Mouse (Mus musculus) gastrocnemius, postnatal 4 days (tissue): ENCODE results near the gene Atp5g2. TPM values are rescaled to one million over a fixed set of nuclear protein-coding genes. Genes with fewer than 3 reads are reported as not detected.
A peak's percentile ranks its signal among the peaks of the same experiment; 100 is the strongest.

Experiments used
- DNase-seq, 2 experiments: peaks; one replicate each; pipeline ENCODE4 v3.0.0; 2021 to 2022; ENCODE audit warnings: low spot score in 2 of 2, mixed read lengths in 2 of 2
- long read RNA-seq, 2 experiments: library from polyadenylated mRNA; stranded (forward); transcript quantifications; one replicate each; pipeline ENCODE4 v2.0.0; 2021
- total RNA-seq, 2 experiments: library from RNA; stranded (reverse); gene quantifications; 2 replicates each; pipeline ENCODE4 v1.2.3; 2021

The Atp5g2 gene
- 10 to 100 TPM; 19.0 to 29.5 TPM for total RNA-seq
- long read RNA-seq, experiment 1, transcript Atp5g2-202 (5 exons, 731 nt) = major isoform, 87 of 144 reads
- long read RNA-seq, experiment 1, partial matches to known transcripts = 4 of 144 reads
- long read RNA-seq, experiment 1, other reads (novel, unspliced or antisense) = 53 of 144 reads
- long read RNA-seq, experiment 2, transcript Atp5g2-202 (5 exons, 731 nt) = major isoform, 94 of 168 reads
- long read RNA-seq, experiment 2, partial matches to known transcripts = 7 of 168 reads
- long read RNA-seq, experiment 2, other reads (novel, unspliced or antisense) = 66 of 168 reads

DNA sequence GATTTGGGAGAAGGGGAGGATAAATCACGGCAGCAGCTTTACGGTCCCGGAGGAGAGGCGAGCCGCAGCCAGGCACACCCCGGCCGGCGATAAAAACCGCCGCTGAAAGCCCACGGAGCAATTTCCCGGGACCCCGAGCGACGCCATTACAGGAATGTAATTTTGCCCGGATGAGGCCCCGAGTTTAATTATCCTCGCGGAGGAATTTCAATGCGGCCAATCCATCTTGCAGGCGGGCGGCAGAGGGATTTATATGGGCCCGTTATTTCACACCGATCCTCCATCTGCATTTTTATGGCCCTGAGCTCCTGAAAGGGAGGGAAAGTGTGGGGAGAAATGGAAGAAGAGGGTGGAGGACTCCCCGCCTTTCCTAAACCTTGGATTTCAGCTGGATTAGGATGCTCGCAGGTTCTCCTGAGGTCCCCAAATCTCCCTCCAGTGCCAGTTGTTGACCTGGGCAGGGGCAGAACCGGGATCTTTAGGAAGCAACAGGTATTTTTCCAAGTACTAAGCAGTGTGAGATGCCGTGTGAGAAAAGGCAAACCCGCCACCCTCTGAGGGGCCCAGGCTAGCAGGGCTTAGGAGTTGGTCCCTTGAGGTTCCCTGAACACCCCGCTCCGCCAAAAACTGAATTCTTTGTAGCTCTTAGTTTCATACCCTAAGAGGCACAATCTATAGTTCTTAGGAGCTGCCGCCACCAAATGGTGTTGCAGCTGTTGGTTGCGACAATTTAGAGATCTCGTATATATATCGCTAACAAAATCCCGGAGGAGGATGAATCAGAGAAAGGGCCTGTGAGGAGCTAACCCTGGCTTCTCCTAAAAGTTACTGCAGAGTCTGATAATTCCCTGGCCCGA is at the start of gene Atp5g2:
TSS of gene Atp5g2 (minus strand) at position 138 of the 857 bp plus-strand sequence.
- peak; percentile 31 to 51 for DNase-seq

DNA sequence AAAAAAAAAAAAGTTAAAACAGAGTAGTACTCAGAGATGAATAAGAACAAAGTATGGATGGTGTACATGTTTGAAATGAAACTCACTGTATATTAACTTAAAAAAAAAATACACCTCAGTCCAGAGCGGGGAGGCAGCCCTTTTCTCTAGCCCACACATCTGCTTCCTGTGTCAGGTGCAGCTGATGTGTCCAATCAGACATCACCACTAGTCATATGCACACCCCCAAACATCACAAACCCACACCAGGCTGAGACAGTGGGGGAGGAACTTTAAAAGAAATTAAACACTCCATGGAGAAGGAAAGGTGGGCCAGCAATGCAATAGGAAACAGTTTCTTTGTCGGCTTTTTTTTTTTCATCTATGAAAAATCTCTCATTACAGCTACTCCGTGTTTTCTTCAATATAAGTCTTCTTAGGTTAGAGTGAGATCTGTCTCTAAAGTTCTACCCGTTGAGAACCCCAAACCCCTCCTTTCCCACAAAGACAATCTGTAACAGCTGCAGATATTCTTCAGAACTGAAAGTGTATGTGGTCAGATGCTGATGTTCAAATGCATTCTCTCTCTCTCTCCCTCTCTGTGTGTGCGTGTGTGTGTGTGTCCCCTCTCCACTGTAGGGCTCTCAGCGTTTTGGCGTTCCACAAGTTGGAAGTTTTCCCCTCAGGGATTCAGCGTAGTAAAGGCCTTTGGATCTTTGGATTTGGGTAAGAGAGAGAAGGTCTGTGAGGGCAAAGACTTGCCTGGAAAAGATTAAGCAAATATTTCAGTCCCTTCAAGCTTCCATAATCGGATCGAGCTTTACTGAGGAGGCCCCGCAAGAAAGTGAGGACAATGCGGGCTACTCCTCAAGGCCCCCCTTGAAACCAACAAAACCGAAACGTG is 49.1 kb upstream of the Atp5g2 start:
- no peak for DNase-seq

DNA sequence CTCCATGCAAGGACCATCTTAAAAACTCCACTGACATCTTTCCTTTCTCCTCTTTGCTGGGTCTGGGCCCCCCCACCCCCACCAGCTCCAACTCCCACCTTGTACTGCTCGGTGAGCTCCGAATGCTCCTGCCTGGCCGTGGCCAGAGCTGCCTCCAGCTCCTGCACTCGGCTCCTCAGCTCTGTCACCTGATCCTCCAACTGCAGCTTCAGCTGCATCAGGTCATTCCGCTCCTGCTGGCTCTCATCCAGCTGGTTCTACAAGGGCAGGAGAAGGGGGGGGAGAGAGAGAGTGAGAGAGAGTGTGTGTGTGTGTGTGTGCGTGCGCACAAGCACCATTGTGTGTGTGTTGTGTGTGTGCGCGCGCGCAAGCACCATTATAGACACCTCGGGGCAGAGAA is 44.0 kb upstream of the Atp5g2 start:
- DNase-seq = no peak

DNA sequence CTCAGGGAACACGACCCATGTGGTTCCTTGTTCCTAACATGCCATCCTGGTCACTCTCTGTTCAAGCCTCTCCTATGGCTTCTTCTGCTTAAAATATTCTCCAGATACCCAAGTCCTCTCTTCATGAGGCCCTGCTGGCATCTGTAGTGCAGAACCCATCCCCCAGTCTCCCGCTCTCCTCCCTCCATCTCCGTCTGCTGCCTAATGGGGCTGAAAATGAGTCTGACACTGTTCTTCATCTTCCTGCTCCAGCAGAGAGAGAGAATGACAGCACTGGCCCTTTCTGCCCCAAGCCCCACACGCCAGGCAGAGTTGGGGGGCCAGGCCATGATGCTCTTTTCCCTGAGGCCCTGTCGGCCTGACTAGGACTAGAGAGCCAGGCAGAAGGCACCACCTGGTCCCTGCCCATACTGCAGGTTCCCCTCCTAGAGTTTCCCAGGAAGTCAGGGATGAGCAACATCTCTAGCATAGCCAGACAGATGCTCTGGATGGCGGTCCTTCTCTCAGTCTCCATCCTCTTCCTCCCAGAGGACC is 35.7 kb upstream of the Atp5g2 start:
- DNase-seq = no peak

DNA sequence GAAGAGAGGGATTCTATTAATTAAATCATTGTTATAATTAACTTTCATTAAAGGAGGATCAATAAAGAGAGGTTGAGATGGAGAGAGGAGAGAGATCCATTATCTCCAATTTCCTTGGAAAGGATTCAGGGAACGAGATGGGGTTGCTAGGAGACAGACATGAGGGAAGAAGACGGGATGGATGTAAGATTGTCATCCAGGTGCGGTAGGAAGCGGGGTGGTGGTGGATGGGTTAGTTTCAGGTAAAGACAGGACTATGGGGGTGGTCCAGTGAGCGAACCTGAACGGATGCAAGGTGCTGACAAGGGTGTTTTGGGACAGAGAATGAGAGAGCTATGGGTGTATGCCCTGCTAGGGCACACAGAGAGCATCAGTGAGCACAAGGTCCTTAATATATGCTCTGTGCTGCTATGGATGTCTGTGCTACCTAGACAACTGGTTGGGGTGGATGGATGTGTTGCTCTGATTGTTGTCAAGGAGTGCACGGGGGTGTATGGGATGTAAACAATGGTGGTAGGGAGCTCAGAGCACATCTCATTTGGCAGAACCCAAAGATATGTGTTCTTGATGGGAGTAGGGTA is 33.9 kb upstream of the Atp5g2 start:
- DNase-seq = no peak

DNA sequence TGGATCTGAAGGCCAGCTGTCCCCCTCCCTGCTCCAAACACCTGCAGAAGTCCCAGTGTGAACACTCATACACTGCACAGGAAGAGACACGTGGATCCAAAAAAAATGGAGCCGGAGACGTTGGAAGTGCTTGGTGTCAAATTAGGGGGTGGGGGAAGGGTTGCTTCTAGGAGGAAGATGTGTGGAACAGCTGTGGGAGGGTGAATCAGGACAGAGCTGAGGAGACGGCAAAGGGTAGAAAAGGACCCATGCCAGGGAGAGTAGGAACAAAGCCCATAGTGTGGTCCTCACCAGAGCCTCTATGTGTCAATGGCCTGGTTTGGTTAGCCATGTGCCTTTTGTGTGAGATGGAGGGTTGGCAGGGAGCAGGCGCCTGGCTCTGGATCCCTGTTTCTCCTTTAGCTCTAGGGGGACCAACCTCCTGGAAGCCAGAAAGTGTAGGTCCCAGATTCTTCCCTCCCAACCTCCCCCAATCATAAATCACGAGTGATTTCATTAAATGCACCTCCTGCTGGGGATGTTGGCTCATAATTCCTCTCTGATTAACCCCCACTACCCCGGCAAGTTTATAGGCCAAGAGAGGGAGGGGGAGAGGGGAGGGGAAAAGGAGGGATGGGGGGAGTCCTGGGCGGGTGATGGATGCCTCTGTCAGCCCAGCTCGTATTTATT is 33.2 kb upstream of the Atp5g2 start:
- no peak for DNase-seq

DNA sequence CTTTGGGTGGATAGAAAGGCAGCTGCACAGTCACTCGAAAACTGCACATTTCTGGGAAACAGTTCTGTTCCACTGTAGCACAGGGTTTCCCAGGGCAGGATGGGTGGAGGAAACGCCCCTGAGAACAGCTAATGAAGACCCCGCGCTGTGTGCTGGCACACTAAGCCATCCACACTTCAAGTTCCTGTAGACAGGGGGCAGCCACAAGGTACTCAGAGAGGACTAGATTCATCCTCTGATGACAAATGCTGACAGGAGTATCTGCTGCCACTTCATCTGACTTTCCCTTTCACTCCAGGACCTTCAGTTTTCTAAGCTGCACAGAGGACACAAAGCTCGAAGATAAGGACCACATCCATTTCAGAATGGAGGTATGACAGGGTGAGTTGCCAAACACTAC is 32.7 kb upstream of the Atp5g2 start:
- no peak for DNase-seq

DNA sequence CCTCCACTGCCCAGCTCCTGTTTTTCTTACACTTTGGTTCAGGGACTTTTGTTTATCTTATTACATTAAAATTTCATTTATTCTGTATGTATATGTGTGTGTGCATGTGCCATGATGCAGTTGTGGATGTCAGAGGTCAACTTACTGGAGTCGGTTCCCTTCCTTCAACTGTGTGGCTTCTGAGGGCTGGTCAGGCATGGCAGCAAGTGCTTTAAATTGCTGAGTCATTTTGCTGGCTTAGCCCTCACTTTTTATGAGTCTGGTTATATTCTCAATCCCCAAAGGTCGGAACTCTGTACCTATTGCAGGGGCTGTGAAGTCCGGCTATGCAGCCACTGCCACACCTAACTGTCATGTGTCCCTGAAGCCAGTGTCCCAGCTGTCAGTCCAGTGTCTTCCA is 30.8 kb upstream of the Atp5g2 start:
- no peak for DNase-seq

DNA sequence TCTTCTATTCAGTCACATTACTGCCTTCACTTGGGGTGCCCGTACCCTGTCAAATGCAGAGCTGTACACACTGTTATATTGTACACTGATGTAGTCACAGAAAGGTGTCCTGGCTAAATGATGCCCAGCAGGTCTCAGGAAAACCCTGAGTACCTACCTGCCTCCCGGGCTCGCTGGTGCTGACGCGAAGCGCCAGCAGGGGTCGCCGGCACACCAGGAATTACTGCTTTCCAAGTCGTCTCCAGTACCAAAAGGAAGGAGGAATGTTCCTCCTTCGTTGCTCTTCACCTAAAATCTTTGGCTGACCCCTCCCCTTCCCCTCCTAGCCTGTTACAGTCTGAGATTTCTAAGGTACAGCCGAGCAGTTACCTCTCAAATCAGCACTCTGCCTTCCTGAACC is 26.0 kb upstream of the Atp5g2 start:
- peak; percentile 55 to 75 for DNase-seq

DNA sequence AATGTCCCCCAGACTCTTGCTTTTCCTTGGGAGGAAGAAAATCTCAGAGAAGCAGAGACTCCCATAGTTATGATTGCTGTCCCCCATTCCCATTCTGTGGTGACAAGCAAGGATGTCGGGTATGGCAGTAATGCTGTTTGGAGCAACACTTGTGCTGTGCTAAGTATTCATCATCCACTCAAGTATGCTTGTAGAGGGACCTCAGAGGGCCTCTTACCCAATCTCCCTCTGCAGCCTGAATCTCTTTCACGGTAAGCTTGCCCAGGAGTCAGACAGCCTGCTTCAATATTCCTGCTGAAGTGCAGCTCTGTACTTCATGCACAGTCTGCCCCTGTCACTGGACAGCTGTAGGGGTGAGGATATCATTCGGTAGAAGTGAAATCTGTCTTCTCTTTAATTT is 24.7 kb upstream of the Atp5g2 start:
- no peak for DNase-seq

DNA sequence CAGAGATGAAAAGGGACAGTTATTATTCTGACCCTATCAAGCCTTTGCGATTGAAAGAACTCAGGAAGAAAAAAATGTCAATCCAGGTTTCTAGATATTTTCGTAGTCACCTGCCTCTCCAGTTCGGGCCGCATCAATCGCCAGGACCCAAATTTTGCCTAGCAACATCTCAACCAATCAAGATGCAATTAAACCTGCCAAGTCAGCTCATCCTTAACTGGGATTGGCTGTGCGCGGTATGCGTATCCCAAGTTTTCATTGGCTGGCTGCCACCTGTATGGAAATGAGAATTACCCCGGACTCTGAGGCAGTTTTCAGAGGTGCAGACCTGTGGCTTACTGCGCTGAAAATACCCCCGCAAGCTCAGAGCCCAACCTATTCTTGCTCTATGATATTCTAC is 21.4 kb upstream of the Atp5g2 start:
- DNase-seq = peak in 1 of 2 experiments; percentile 49

DNA sequence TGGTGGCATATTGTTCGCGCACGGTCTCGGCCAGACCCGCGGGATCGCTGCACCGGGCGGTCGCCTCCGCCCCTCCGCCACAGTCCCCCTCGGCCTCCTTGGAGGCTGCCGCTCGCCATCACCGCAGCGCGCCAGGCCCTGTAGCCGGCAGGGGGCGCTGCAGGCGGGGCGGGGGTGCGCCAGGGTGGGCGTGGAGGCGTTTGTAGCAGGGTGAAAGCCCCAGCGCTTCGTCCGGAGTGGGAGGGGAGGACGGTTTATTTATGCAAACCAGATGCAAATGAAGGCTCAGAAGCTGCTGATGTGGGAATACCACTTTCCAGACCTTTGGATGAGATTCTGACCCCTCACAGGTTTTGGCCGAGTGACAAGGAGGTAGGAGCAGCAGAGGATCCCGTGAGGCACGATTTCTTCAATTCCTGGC is 20.8 kb upstream of the Atp5g2 start:
- DNase-seq = peak; percentile 53 to 67

DNA sequence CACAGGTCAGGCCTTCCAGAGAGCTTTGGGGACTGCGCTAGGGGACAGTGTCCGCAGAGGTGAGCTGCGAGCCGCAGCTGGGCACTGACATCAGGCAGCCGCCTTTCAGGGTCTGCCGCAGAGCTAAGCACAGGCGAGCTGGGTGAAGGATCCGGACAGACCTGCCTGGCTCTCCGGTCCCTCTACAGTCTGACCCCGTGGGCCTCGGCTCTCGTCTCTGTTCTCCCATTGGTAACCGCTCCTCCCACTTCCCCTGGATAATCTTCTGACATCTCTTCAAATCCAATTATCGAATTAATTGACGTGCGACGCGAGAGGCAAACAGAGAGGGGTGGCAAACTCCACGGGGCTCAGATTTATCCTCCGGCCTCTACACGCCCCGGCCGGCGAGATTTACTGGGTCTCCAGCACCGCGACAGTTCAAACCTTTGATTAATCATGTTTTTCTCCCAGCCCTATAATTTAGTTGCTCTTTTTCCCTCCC is 20.2 kb upstream of the Atp5g2 start:
- no peak for DNase-seq

DNA sequence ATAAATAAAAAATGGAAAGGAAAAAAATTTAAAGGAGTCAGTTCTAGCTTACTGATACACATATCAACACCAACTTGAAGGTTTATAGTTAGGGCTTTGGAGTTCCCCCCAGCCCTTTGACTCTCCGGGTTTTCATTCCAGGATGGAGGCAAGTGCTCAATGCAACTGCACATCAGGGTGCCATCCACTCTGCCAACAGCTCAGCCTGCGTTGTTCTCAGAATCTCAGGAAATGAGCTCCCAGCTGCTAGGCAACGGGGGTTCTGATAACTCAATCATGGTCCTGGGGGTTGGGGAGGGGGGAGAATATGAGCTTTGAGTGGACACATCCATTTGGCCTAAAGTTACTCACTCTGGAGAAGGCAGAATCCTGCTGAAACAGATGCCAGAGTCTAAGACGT is 13.6 kb upstream of the Atp5g2 start:
- DNase-seq = no peak

DNA sequence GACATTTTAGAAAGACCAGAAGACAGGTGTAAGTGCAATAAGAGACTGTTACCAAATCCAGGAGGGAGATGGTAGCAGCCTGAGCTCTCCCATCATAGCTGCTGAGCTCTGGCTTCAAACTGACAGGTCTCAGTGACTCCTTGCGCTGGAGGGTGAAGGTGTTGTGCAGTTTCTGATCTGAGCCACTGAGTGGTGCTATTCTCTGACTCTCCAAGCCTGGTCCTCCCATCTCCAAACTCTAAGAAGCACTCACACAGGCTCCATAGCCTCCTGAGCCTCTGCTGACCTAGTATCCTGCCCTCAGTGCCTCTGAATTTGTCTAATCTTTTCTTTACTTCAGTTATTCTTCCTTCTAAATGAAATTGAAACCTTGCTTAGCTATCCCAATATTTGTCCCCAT is 11.5 kb upstream of the Atp5g2 start:
- DNase-seq = no peak

DNA sequence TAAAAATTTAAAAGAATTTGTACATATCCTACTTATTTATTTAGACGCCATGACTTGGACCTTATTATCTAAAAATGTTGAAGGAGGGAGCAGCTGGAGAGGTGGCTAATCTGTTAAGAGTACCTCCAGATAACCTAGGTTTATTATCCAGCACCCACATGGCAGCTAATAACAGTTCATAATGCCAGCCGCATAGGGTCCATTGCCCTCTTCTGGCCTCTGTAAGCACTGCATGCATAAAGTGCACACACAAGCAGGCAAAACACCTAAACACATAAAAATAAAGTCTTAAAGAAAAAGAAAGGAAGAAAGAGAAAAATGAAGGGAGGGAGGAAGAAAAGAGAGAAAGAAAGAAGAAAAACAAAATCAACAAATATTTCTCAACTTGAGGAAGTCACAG is 4.2 kb upstream of the Atp5g2 start:
- DNase-seq = no peak

DNA sequence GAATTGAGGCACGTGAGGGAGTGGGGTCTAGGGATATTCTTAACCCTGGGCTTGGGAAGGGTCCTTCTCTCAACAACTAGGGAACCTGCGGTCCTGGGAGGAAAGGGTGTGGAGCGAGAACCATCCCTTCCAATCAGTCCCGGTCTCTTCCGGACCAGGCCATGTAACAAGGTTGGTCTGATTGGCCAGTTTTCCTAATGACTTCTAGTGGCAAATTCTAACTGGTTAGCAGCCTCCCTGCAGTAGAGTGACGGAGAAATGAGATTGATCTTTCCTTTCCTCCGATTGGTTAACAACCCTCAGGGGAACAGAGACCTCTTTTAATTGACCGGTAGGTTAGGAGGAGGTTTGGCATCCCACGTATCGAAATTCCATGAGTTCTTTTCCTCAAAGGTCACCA is 1.4 kb upstream of the Atp5g2 start:
- peak in 1 of 2 experiments; percentile 34 for DNase-seq

DNA sequence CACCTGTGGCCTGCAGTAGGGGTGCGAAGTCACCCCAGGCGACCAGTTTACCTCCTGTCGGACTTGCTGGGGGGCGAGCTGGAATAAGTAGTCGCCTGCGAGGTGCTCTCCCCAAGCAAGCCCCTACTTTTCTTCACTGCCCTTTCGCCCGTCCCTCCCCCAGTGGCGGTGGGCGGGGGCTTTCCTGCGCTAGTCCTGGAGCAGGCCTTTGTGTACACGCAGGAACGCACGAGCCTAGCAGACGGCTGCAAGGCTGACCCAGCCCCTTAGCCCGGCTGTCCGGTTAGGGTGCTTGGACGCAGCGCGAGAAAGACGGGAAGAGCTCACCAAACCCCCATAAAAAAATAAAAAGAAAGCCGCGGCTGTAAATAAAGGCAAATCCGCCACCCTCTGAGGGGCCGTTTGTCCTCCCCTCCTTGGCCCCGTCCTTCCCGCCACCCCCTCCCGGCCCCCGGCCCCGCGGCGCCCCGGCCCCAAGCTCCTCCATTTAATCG is 384 bp downstream of the Atp5g2 start:
- peak; percentile 87 to 90 for DNase-seq

DNA sequence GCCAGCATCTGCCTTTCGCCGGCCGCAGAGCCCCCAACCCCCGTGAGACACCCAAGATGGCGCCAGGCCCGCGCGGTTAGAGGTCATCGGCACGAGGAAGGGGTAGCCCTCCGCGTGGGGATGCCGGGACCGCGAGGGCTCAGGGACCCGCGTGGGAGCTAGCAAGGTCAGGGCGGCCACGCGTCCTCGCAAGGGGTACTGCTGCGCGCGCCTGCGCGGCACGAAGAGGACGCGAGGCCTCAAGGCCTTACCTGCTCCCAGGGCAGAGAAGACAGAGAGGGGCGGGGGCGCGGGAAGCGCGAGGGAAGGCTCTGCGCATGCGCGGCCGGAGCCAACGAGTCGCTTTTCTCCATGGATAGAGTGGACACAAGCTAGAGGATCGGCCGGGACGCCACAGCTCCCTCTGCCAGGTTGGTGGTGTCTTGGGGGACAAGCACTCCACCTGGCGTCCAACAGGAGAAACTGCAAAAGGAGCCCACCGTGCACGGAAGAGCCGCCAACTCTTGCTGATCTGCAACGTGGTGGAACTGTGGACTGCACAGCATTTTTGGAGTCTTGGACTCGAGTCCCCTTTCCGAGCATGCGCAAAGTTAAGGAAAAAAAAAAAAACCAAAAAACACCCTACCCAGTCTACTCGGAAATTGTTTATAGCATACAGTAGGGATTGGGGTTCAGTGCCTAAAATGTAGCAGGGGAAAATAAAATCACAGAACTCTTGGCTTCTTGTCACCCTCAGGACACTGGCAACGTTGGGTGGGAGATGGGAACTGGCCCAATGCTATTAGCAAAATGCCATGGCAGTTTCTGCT is 1.2 kb downstream of the Atp5g2 start:
- DNase-seq = peak; percentile 97 to 98
